Mouse (Mus musculus) bone marrow macrophage, adult 2 months (primary cell): ENCODE data around the gene Lurap1l. TPM values are rescaled to one million over a fixed set of nuclear protein-coding genes. Genes with fewer than 3 reads are reported as not detected.

Source experiments
- H3K27ac ChIP-seq: 2 replicates; pipeline ENCODE4 v1.5.1; 2012; ENCODE audit warnings: low read depth, low read length; ENCODE audit not compliant: insufficient read depth
- H3K4me1 ChIP-seq: 2 replicates; pipeline ENCODE4 v1.6.1; 2012; ENCODE audit warnings: low read length; ENCODE audit not compliant: control insufficient read depth, insufficient read depth
- H3K4me3 ChIP-seq: 2 replicates; pipeline ENCODE4 v1.5.1; 2012; ENCODE audit warnings: mild to moderate bottlenecking, low read length, moderate library complexity; ENCODE audit not compliant: insufficient read depth
- CTCF ChIP-seq: IDR thresholded peaks from 2 replicates; pipeline ENCODE4 v1.5.1; 2012; ENCODE audit warnings: low read depth, mild to moderate bottlenecking, low read length, moderate library complexity
- POLR2A ChIP-seq: IDR thresholded peaks from 2 replicates; pipeline ENCODE4 v1.6.1; 2012; ENCODE audit warnings: mild to moderate bottlenecking, low read depth, low read length, borderline replicate concordance
- polyA plus RNA-seq: library from polyadenylated mRNA; stranded (reverse); fragments of >200 nt; gene quantifications from 2 replicates; pipeline ENCODE4 v1.2.4, GENCODE M21; 2012; ENCODE audit not compliant: missing spikeins, insufficient read depth, insufficient read length

Lurap1l gene
- polyA plus RNA-seq, 1 experiment: 0.29 TPM

GRCm38 (mm10) chr4:80971846-80972245 lies 61.4 kb downstream of the Lurap1l start:
- Histone ChIP-seq H3K4me1 (no peaks in the 10 kb centered on the region), H3K4me3 (no peak overlapping the region), H3K27ac (no peak overlapping the region)
- TF ChIP-seq POLR2A: no peak
- no peak for TF ChIP-seq CTCF

- TF ChIP-seq CTCF: no peak
- no peak for TF ChIP-seq POLR2A
- Histone ChIP-seq H3K4me1 (no peaks in the 10 kb centered on the region), H3K27ac (no peak overlapping the region), H3K4me3 (no peak overlapping the region)
These were observed 63.5 kb downstream of the Lurap1l start for GRCm38 (mm10) chr4:80973896-80974295.

DNA sequence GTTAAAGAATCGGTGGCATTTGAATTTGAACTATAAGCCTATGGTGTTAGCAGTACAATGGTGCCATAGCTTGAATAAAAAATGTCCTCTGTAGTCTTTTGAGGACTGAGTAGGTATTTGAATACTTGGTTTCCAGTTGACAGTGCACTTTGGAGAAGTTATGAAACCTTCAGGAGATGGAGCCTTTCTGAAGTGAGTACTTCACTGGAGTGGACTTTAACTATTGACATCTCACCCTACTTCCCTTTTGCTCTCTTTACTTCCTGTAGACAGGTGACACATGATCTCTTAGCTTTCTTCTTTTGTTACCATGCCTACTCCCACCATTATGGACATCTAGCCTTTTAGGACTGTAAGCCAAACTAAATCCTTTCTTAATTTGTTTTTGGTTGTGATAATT lies 80.4 kb downstream of the Lurap1l start:
- no peaks in the 10 kb centered on the region for H3K4me1 ChIP-seq
- TF ChIP-seq POLR2A: no peak
- no peak for TF ChIP-seq CTCF
- H3K27ac ChIP-seq: no peak overlapping the region
- no peak overlapping the region for H3K4me3 ChIP-seq

DNA sequence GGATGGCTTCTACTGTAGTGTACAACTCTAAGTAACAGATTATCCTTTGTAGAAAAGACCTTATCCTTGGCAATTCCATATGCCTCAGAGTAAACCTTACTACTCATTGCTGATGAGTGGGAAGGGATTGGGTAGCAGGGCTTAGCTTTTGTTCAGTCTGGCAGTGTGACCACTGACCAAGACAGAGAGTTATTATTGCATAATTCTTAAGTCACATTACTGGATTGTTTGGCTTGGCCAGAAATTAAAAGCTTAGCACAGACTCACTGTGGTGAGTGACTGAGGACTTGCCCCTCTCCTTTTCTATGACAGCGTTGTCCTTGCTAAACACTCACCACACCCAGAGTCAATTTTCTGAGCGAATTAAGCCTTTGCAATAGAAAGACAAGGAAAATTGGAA lies 93.1 kb downstream of the Lurap1l start:
- Histone ChIP-seq H3K4me3 (no peak overlapping the region), H3K27ac (no peak overlapping the region), H3K4me1 (no peaks in the 10 kb centered on the region)
- no peak for TF ChIP-seq CTCF
- TF ChIP-seq POLR2A: no peak

Other genes with a start within 250 kb of the Lurap1l start
- gene Tyrp1, start 76.5 kb upstream of the Lurap1l start, polyA plus RNA-seq: not detected in 2 replicates